Mouse (Mus musculus) CH12.LX (cell line): Measurements from ENCODE around the gene Hba-a2. TPM values are rescaled to one million over a fixed set of nuclear protein-coding genes. Genes with fewer than 3 reads are reported as not detected.
"Not testable (repeated sequence)": the region's sequence is repeated elsewhere in the genome, so short reads cannot be mapped to it uniquely, and the experiment has no call there.

Source experiments
- DNase-seq: peaks from one replicate; pipeline ENCODE4 v3.0.0-alpha.2; 2013; ENCODE audit errors: extremely low read depth
- H3K27ac ChIP-seq: 2 replicates; pipeline ENCODE4 v1.5.1; 2012; ENCODE audit warnings: low read depth, mild to moderate bottlenecking, control low read depth, moderate library complexity; ENCODE audit not compliant: insufficient read depth
- H3K27me3 ChIP-seq: replicated peaks from 2 replicates; pipeline ENCODE3; 2012; ENCODE audit warnings: inconsistent platforms
- H3K36me3 ChIP-seq, 2 experiments: replicated peaks in 1 of 2; 2 replicates each; pipeline versions ENCODE3 to v1.6.1; 2012; ENCODE audit warnings: inconsistent platforms in 1 of 2, low read length in 1 of 2, mild to moderate bottlenecking in 1 of 2, mixed read lengths in 1 of 2, moderate library complexity in 1 of 2; ENCODE audit not compliant: control insufficient read depth in 1 of 2, insufficient read depth in 1 of 2
- H3K4me1 ChIP-seq, 2 experiments: 2 replicates each; pipeline ENCODE4 v1.6.1; 2012; ENCODE audit warnings: inconsistent platforms in 1 of 2, moderate library complexity in 1 of 2; ENCODE audit not compliant: insufficient read depth in 2 of 2, control insufficient read depth in 1 of 2
- H3K4me2 ChIP-seq: 2 replicates; pipeline ENCODE4 v1.6.1; 2012; ENCODE audit warnings: low read depth, mild to moderate bottlenecking, control low read depth; ENCODE audit not compliant: poor library complexity, insufficient read depth, severe bottlenecking
- H3K4me3 ChIP-seq, 3 experiments: fragments of 150-350 bp in 1 of 3; sonication (generic) in 1 of 3; replicated peaks in 1 of 3; 2 replicates each; pipeline versions ENCODE3 to v1.5.1; 2011 to 2012; ENCODE audit warnings: low read depth in 2 of 3, low read length in 2 of 3, mild to moderate bottlenecking in 2 of 3, moderate library complexity in 2 of 3, control low read depth in 1 of 3, improper control_type of control experiment in 1 of 3, inconsistent platforms in 1 of 3, mixed read lengths in 1 of 3; ENCODE audit not compliant: poor library complexity in 1 of 3
- H3K79me2 ChIP-seq: replicated peaks from 2 replicates; pipeline ENCODE4 v1.6.1; 2012; ENCODE audit warnings: mild to moderate bottlenecking, moderate library complexity; ENCODE audit not compliant: control insufficient read depth, poor library complexity, insufficient read depth, severe bottlenecking; ENCODE audit errors: extremely low read depth
- H3K9ac ChIP-seq: 2 replicates; pipeline ENCODE4 v1.6.1; 2012; ENCODE audit warnings: low read depth, mild to moderate bottlenecking, control low read depth, moderate library complexity; ENCODE audit not compliant: insufficient read depth
- H3K9me3 ChIP-seq: replicated peaks from 2 replicates; pipeline ENCODE3; 2012; ENCODE audit warnings: low read length, inconsistent platforms, mixed read lengths
- CHD1 ChIP-seq: IDR thresholded peaks from 2 replicates; pipeline ENCODE4 v1.6.1; 2012; ENCODE audit warnings: low read depth, low read length, improper control_type of control experiment, inconsistent platforms
- CTCF ChIP-seq, 2 experiments: IDR thresholded peaks in 1 of 2; conservative IDR thresholded peaks in 1 of 2; 2 replicates each; pipeline ENCODE4 v1.5.1; 2011 to 2012; ENCODE audit warnings: low read depth in 2 of 2, low read length in 2 of 2, improper control_type of control experiment in 1 of 2, inconsistent platforms in 1 of 2, mild to moderate bottlenecking in 1 of 2, moderate library complexity in 1 of 2
- E2F4 ChIP-seq: IDR thresholded peaks from 2 replicates; pipeline ENCODE4 v1.6.1; 2011; ENCODE audit warnings: low read depth, low read length, improper control_type of control experiment; ENCODE audit not compliant: insufficient replicate concordance
- EP300 ChIP-seq: IDR thresholded peaks from 2 replicates; pipeline ENCODE4 v1.6.1; 2011; ENCODE audit warnings: low read length, improper control_type of control experiment
- ETS1 ChIP-seq: conservative IDR thresholded peaks from 2 replicates; pipeline ENCODE4 v1.6.1; 2012; ENCODE audit warnings: low read depth, mild to moderate bottlenecking, inconsistent platforms, low read length, improper control_type of control experiment, moderate library complexity
- JUND ChIP-seq: conservative IDR thresholded peaks from 2 replicates; pipeline ENCODE4 v1.6.1; 2011; ENCODE audit warnings: low read depth, low read length, improper control_type of control experiment
- KAT2A ChIP-seq: IDR thresholded peaks from 2 replicates; pipeline ENCODE4 v1.6.1; 2012; ENCODE audit warnings: low read length, improper control_type of control experiment, inconsistent platforms; ENCODE audit not compliant: insufficient replicate concordance
- MAZ ChIP-seq: IDR thresholded peaks from 2 replicates; pipeline ENCODE4 v1.6.1; 2012; ENCODE audit warnings: low read depth, mild to moderate bottlenecking, inconsistent platforms, low read length, improper control_type of control experiment, moderate library complexity
- MXI1 ChIP-seq: IDR thresholded peaks from 2 replicates; pipeline ENCODE4 v1.6.1; 2011; ENCODE audit warnings: mild to moderate bottlenecking, low read depth, low read length, improper control_type of control experiment
- MYC ChIP-seq: IDR thresholded peaks from 2 replicates; pipeline ENCODE4 v1.6.1; 2011; ENCODE audit warnings: low read depth, mild to moderate bottlenecking, improper control_type of control experiment, low read length
- POLR2A ChIP-seq: IDR thresholded peaks from 2 replicates; pipeline ENCODE4 v1.6.1; 2011; ENCODE audit warnings: low read depth, mild to moderate bottlenecking, improper control_type of control experiment, low read length
- POLR2AphosphoS2 ChIP-seq: IDR thresholded peaks from 2 replicates; pipeline ENCODE4 v1.6.1; 2011; ENCODE audit warnings: low read depth, low read length, improper control_type of control experiment
- RAD21 ChIP-seq: IDR thresholded peaks from 2 replicates; pipeline ENCODE4 v1.6.1; 2011; ENCODE audit warnings: low read depth, mild to moderate bottlenecking, low read length, improper control_type of control experiment, moderate library complexity
- RCOR1 ChIP-seq: conservative IDR thresholded peaks from 2 replicates; pipeline ENCODE4 v1.6.1; 2012; ENCODE audit warnings: low read depth, mild to moderate bottlenecking, inconsistent platforms, low read length, improper control_type of control experiment
- SMC3 ChIP-seq: IDR thresholded peaks from 2 replicates; pipeline ENCODE4 v1.6.1; 2011; ENCODE audit warnings: low read depth, low read length, improper control_type of control experiment
- TCF12 ChIP-seq: IDR thresholded peaks from 2 replicates; pipeline ENCODE4 v1.6.1; 2014; ENCODE audit warnings: low read depth, mild to moderate bottlenecking, inconsistent platforms, low read length, improper control_type of control experiment
- UBTF ChIP-seq: IDR thresholded peaks from 2 replicates; pipeline ENCODE4 v1.6.1; 2012; ENCODE audit warnings: low read depth, mild to moderate bottlenecking, inconsistent platforms, low read length, improper control_type of control experiment, moderate library complexity
- ZC3H11A ChIP-seq: IDR thresholded peaks from 2 replicates; pipeline ENCODE4 v1.6.1; 2012; ENCODE audit warnings: low read depth, mild to moderate bottlenecking, inconsistent platforms, low read length, improper control_type of control experiment
- ZKSCAN1 ChIP-seq: IDR thresholded peaks from 2 replicates; pipeline ENCODE4 v1.6.1; 2012; ENCODE audit warnings: low read depth, inconsistent platforms, low read length, improper control_type of control experiment, borderline replicate concordance
- dilution Hi-C: fragments of 300-500 bp; cut with MboI; formaldehyde crosslinking; loops from 2 replicates; pipeline ENCODE4 v1.14.3; 2020; ENCODE audit warnings: low sequenced_read_pairs; ENCODE audit not compliant: extremely low pct_unique_long_range_greater_than_20kb, extremely low pct_ligation_motif_present
- in situ Hi-C: fragments of 300-500 bp; cut with MboI; formaldehyde crosslinking; loops from 3 replicates; pipeline ENCODE4 v1.14.3; 2019; ENCODE audit warnings: low sequenced_read_pairs, low pct_ligation_motif_present, low pct_unique_long_range_greater_than_20kb, mixed read lengths
- polyA plus RNA-seq: library from polyadenylated mRNA; unstranded; fragments of >175 nt; gene quantifications from 2 replicates; pipeline ENCODE4 v1.2.1, GENCODE M21; 2012; ENCODE audit warnings: low read depth; ENCODE audit not compliant: insufficient read length
- total RNA-seq, 2 experiments: library from RNA; depleted of rRNA; stranded (reverse); fragments of 300-350 nt in 1 of 2; fragments of >200 nt in 1 of 2; gene quantifications; 2 replicates each; pipeline ENCODE4 v1.2.3; 2012 to 2014

The Hba-a2 gene
- total and polyA plus RNA-seq, 3 experiments: 2.9 to 10.3 (median 4.6) TPM

DNA sequence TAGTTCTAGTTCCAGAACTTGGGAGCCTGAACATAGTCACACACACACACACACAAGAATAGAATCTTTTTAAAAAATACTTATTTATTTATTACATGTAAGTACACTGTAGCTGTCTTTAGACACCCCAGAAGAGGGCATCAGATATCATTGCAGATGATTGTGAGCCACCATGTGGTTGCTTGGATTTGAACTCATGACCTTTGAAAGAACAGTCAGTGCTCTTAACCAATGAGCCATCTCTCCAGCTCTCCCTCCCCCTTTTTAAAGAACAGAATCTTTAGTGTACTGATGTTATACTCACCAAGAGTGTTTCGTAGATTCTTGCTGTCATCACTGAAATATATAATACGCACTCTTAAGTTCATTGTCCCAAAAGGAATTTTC, 2.2 kb downstream of the Hba-a2 start:
- H3K4me3 ChIP-seq: no peak overlapping the region
- H3K27ac ChIP-seq: no peak overlapping the region
- in situ Hi-C loops: no loop called here
- H3K9ac ChIP-seq: no peak overlapping the region
- no peaks in the 10 kb centered on the region for H3K9me3 ChIP-seq
- peaks cover 5 to 6% of the 10 kb centered on the region in 2 experiments; a peak in 1 of 4 replicates for H3K4me1 ChIP-seq
- no peaks in the 10 kb centered on the region for H3K79me2 ChIP-seq
- no peak overlapping the region for H3K4me2 ChIP-seq
- dilution Hi-C loops: no loop called here
- H3K36me3 ChIP-seq: no peaks in the 10 kb centered on the region
- no peak for DNase-seq
- peaks cover 14% of the 10 kb centered on the region for H3K27me3 ChIP-seq
- TF ChIP-seq RAD21: no peak
- TF ChIP-seq EP300: no peak
- TF ChIP-seq POLR2A: no peak
- TF ChIP-seq MYC: no peak
- TF ChIP-seq ZC3H11A: no peak
- TF ChIP-seq UBTF: no peak
- TF ChIP-seq E2F4: no peak
- TF ChIP-seq MAZ: no peak
- TF ChIP-seq ZKSCAN1: no peak
- TF ChIP-seq CHD1: no peak
- no peak for TF ChIP-seq ETS1
- no peak for TF ChIP-seq KAT2A
- no peak for TF ChIP-seq POLR2AphosphoS2
- no peak for TF ChIP-seq RCOR1
- no peak for TF ChIP-seq JUND
- no peak for TF ChIP-seq MXI1

- H3K4me3 ChIP-seq, H3K9ac ChIP-seq, H3K4me1 ChIP-seq, H3K36me3 ChIP-seq, H3K79me2 ChIP-seq, H3K9me3 ChIP-seq, dilution Hi-C loops, H3K27ac ChIP-seq: not testable (repeated sequence)
- peaks cover 19% of the 10 kb centered on the region for H3K27me3 ChIP-seq
- DNase-seq: peak; percentile 40
- peak within 1 kb of the TSS; percentile 10; the same call in 1 of the 2 replicates for H3K4me2 ChIP-seq
- TF ChIP-seq TCF12 (peak; percentile 13; the same call in 1 of the 2 replicates), RAD21 (peak; percentile 18), SMC3 (peak; percentile 66), CTCF (conservative IDR thresholded peaks at IDR 0.05 in 1 of 2, IDR thresholded peaks at IDR 0.05 in 1 of 2; ENCODE audit: low read depth in 2 of 2, low read length in 2 of 2) (peak; percentile 71 to 83)
- in situ Hi-C loops: loop anchor here (10.0 to 25.0 kb wide), 2 partner anchors 115 to 313 kb away; no protein-coding TSS in a partner anchor
Observed at GRCm38 (mm10) chr11:32299865-32300264, 3.6 kb downstream of the Hba-a2 start, which contains the start of gene Hbq1a. Gene Hbq1a, plus strand, starts transcription at chr11:32300069.
